Mouse (Mus musculus) spleen, adult 2 months (tissue): ENCODE data around the gene Mapk8ip1. TPM values are rescaled to one million over a fixed set of nuclear protein-coding genes. Genes with fewer than 3 reads are reported as not detected.

Source experiments
- DNase-seq, 2 experiments: peaks; one replicate each; pipeline versions ENCODE4 v3.0.0 to v3.0.0-alpha.2; 2012 to 2021; ENCODE audit warnings: low spot score in 2 of 2, low read depth in 1 of 2
- H3K27ac ChIP-seq: fragments of 200-500 bp; 2 replicates; pipeline ENCODE4 v1.5.1; 2012; ENCODE audit warnings: low read length, inconsistent platforms; ENCODE audit not compliant: insufficient read depth
- H3K27me3 ChIP-seq: fragments of 200-500 bp; 2 replicates; pipeline ENCODE4 v1.6.1; 2012; ENCODE audit warnings: mild to moderate bottlenecking, moderate library complexity, low read length, inconsistent platforms; ENCODE audit not compliant: control insufficient read depth, insufficient read depth
- H3K36me3 ChIP-seq: fragments of 200-500 bp; 2 replicates; pipeline ENCODE4 v1.6.1; 2012; ENCODE audit warnings: mild to moderate bottlenecking, low read length, inconsistent platforms; ENCODE audit not compliant: control insufficient read depth, insufficient read depth
- H3K4me1 ChIP-seq: fragments of 200-500 bp; 2 replicates; pipeline ENCODE4 v1.6.1; 2011; ENCODE audit warnings: inconsistent platforms; ENCODE audit not compliant: control insufficient read depth, insufficient read depth, insufficient read length
- H3K4me3 ChIP-seq: fragments of 200-500 bp; 2 replicates; pipeline ENCODE4 v1.5.1; 2011; ENCODE audit warnings: mild to moderate bottlenecking, inconsistent platforms; ENCODE audit not compliant: insufficient read depth, insufficient read length; ENCODE audit errors: extremely low read depth
- CTCF ChIP-seq: fragments of 200-500 bp; IDR thresholded peaks from 2 replicates; pipeline ENCODE4 v1.5.1; 2011; ENCODE audit warnings: mild to moderate bottlenecking, inconsistent platforms; ENCODE audit not compliant: insufficient read depth, insufficient read length, insufficient replicate concordance; ENCODE audit errors: extremely low read depth
- POLR2A ChIP-seq: fragments of 200-500 bp; IDR thresholded peaks from 2 replicates; pipeline ENCODE4 v1.6.1; 2011; ENCODE audit warnings: low read depth, low read length, inconsistent platforms
- WGBS: fragments of 180-500 bp; shearing (Covaris S2); methylation state at CpG from one replicate; pipeline ENCODE4 v1.1.7; 2018; 5-methylcytosine and 5-hydroxymethylcytosine counted together
- polyA plus RNA-seq: library from polyadenylated mRNA; depleted of rRNA; stranded (reverse); fragments of >200 nt; gene quantifications from 2 replicates; pipeline ENCODE4 v1.2.3, GENCODE M21; 2012

Gene Mapk8ip1
- polyA plus RNA-seq, 1 experiment: 5.0 TPM

DNA sequence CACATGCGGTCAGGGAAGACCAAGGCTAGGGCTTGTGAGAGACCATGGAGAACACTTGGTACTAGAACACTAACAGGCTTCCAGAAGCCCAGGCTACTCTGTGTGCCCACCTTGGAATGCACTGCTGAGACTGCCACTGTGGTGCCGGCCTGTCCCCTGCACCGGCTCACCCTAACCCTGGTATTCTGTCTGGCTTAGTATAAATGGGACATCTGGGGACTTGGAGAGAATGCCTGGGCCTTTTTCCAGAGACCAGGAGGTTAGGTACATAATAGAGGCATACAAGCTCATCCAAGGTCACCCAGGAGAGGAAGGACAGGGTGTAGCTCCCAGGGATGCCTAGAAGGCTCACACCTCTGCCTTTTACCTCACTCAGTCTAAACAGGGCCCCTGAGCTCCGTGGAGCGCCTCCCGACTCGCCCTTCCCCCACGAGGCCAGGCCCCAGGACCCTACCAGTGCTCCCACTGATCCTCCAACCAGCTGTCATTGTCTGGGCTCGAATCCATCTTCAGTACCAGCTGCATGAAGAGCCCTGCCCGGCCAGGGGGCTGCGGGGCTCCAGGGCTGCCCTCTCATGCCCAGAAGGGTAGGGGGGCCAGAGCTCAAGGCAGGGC is 9.3 kb downstream of the Mapk8ip1 start:
- WGBS: 54% methylated on average over 11 of the region's 11 CpGs
- no peak for DNase-seq
- H3K27me3 ChIP-seq: peaks cover 20% of the 10 kb centered on the region
- peak overlapping the region; percentile 11; the same call in 1 of the 2 replicates for H3K4me3 ChIP-seq
- peaks cover 8% of the 10 kb centered on the region for H3K4me1 ChIP-seq
- TF ChIP-seq CTCF (no peak), POLR2A (no peak)
- H3K27ac ChIP-seq: no peak overlapping the region
- H3K36me3 ChIP-seq: no peaks in the 10 kb centered on the region

DNA sequence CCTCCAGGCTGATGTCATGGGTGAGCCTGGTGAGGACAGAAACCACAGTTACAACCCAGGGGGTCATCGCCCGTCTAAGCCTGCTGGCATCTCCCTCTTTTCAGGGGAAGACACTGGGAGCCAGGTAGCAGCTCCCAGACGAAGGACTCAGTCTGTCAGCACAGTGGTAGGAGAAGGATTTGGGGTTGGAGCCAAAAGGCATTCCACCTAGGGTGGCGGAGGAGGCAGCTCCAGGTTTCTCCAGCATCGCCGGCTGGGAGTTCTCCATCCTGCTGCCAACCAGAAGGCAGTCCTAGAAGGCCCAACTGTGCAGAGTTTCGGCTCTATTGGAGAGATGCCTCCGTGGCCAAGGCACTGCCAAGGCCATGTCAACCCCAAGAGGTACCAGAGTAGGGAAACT is 9.9 kb downstream of the Mapk8ip1 start:
- 91% methylated on average over 8 of the region's 8 CpGs for WGBS
- no peak for DNase-seq
- Histone ChIP-seq H3K27ac (no peak overlapping the region), H3K4me1 (peaks cover 8% of the 10 kb centered on the region), H3K4me3 (no peak overlapping the region), H3K27me3 (peaks cover 20% of the 10 kb centered on the region), H3K36me3 (no peaks in the 10 kb centered on the region)
- TF ChIP-seq CTCF (no peak), POLR2A (no peak)

GRCm38 (mm10) chr2:92390206-92390930 is 10.7 kb downstream of the Mapk8ip1 start:
- peaks cover 8% of the 10 kb centered on the region for H3K4me1 ChIP-seq
- peaks cover 20% of the 10 kb centered on the region for H3K27me3 ChIP-seq
- TF ChIP-seq POLR2A: no peak
- TF ChIP-seq CTCF: no peak
- no peak for DNase-seq
- no peak overlapping the region for H3K27ac ChIP-seq
- H3K36me3 ChIP-seq: no peaks in the 10 kb centered on the region
- WGBS: 71% methylated on average over 6 of the region's 6 CpGs
- no peak overlapping the region for H3K4me3 ChIP-seq

- Histone ChIP-seq H3K27me3 (peaks cover 20% of the 10 kb centered on the region), H3K27ac (no peak overlapping the region), H3K4me1 (peaks cover 8% of the 10 kb centered on the region), H3K36me3 (no peaks in the 10 kb centered on the region), H3K4me3 (peak overlapping the region; percentile 40)
- TF ChIP-seq POLR2A (no peak), CTCF (no peak)
- 42% methylated on average over 10 of the region's 10 CpGs for WGBS
- no peak for DNase-seq
These were observed 11.4 kb downstream of the Mapk8ip1 start for GRCm38 (mm10) chr2:92389645-92390044.

- H3K4me1 ChIP-seq: peaks cover 8% of the 10 kb centered on the region
- H3K4me3 ChIP-seq: peak overlapping the region; percentile 52
- H3K27me3 ChIP-seq: peaks cover 20% of the 10 kb centered on the region
- DNase-seq: peak in 1 of 2 experiments; percentile 27
- H3K27ac ChIP-seq: no peak overlapping the region
- TF ChIP-seq CTCF (no peak), POLR2A (no peak)
- no peaks in the 10 kb centered on the region for H3K36me3 ChIP-seq
- 4% methylated on average over 61 of the region's 62 CpGs for WGBS
These were observed 12.0 kb downstream of the Mapk8ip1 start for GRCm38 (mm10) chr2:92388891-92389641.

- H3K4me1 ChIP-seq: peaks cover 8% of the 10 kb centered on the region
- TF ChIP-seq CTCF (no peak), POLR2A (no peak)
- no peak for DNase-seq
- WGBS: 72% methylated on average over 3 of the region's 3 CpGs
- peaks cover 19% of the 10 kb centered on the region for H3K27me3 ChIP-seq
- H3K4me3 ChIP-seq: no peak overlapping the region
- no peak overlapping the region for H3K27ac ChIP-seq
- no peaks in the 10 kb centered on the region for H3K36me3 ChIP-seq
These were observed 13.0 kb downstream of the Mapk8ip1 start for GRCm38 (mm10) chr2:92388081-92388517.
